Mouse (Mus musculus) olfactory bulb, adult 2 months (tissue): ENCODE data around the gene Nab1.

Experiments used
- CTCF ChIP-seq: fragments of 200-500 bp; IDR thresholded peaks from 2 replicates; pipeline ENCODE4 v1.5.1; 2012; ENCODE audit warnings: low read depth, mild to moderate bottlenecking, low read length, moderate library complexity; ENCODE audit not compliant: insufficient read depth
- POLR2A ChIP-seq: fragments of 200-500 bp; IDR thresholded peaks from 2 replicates; pipeline ENCODE4 v1.6.1; 2012; ENCODE audit warnings: mild to moderate bottlenecking, low read depth, low read length, moderate library complexity; ENCODE audit not compliant: insufficient read depth

DNA sequence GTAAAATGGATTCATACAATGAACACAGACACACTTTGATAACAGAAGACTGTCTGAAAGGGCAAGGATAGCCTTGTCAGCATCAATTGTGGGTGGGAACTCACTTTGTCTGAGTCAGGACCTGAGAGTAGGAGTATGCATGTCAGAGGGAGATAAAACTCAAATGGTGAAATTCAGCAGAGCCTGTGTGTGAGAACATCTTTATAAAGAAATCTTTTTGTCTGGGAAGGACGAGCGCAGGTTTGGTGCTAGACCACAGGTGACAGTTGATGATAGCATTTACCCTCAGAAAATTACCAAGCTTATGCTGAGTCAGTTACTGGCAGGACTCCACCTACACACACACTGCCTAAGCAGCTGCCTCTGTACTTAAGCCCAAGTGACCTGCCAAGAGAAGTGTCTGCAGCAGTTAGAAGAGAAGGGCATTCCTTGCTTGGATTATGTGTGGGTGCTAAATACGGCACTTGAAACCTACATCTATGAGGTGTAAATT lies 45.9 kb downstream of the Nab1 start:
- no peak for TF ChIP-seq CTCF
- TF ChIP-seq POLR2A = no peak
